Mouse (Mus musculus): ENCODE measurements around the gene Rgs3. TPM values are rescaled to one million over a fixed set of nuclear protein-coding genes. Genes with fewer than 3 reads are reported as not detected.

The Rgs3 gene
- polyA plus RNA-seq, 1 experiment from 2014 or later: 50.4 TPM

- H3K9ac ChIP-seq (replicated peaks; ENCODE audit: low read depth, low read length): no peak overlapping the region
- no peaks in the 10 kb centered on the region for H3K27me3 ChIP-seq (replicated peaks; ENCODE audit: control insufficient read depth, insufficient read depth, low read length)
- peaks cover 27% of the 10 kb centered on the region for H3K4me1 ChIP-seq (replicated peaks; ENCODE audit: control insufficient read depth, insufficient read depth, low read length)
- no peaks in the 10 kb centered on the region for H3K9me3 ChIP-seq (ENCODE audit: control insufficient read depth, low read length)
- no peaks in the 10 kb centered on the region for H3K36me3 ChIP-seq (ENCODE audit: control insufficient read depth, insufficient read depth)
- H3K27ac ChIP-seq (ENCODE audit: low read length): no peak overlapping the region
- ATAC-seq: peak; percentile 54
- no peak overlapping the region for H3K4me2 ChIP-seq (ENCODE audit: low read length)
- H3K4me3 ChIP-seq (replicated peaks; ENCODE audit: low read length): no peak overlapping the region
- WGBS: 20% methylated on average over 9 of the region's 9 CpGs
These were observed 47.7 kb downstream of the Rgs3 start for GRCm38 (mm10) chr4:62607345-62607744.

- Histone ChIP-seq H3K4me2 (ENCODE audit: low read length) (no peak overlapping the region), H3K4me3 (replicated peaks; ENCODE audit: low read length) (no peak overlapping the region), H3K9ac (replicated peaks; ENCODE audit: low read depth, low read length) (no peak overlapping the region), H3K27me3 (replicated peaks; ENCODE audit: control insufficient read depth, insufficient read depth, low read length) (no peaks in the 10 kb centered on the region), H3K4me1 (replicated peaks; ENCODE audit: control insufficient read depth, insufficient read depth, low read length) (peaks cover 32% of the 10 kb centered on the region), H3K9me3 (ENCODE audit: control insufficient read depth, low read length) (no peaks in the 10 kb centered on the region), H3K27ac (ENCODE audit: low read length) (no peak overlapping the region), H3K36me3 (ENCODE audit: control insufficient read depth, insufficient read depth) (no peaks in the 10 kb centered on the region)
- ATAC-seq: no peak
- WGBS: 44% methylated on average over 6 of the region's 6 CpGs
These were observed 48.2 kb downstream of the Rgs3 start for GRCm38 (mm10) chr4:62607805-62608204.

DNA sequence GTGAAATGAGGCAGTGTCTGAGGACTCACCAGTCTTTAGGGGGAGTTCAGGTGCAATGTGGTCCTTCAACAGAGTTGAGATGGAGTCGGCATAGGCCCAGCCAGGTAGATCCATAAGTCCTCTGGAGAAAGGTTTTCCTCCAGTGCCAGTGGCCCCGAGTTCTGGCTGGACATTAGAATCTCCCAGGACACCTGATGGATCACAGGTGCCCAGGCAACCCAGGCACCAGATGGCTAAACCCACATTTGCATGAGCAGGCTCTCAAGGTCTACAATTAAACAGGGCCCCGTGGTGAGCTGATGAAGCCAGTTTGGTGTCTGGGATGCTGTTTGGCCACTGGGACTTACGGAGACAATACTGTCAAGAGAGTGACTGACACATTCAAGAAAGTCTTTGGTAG is 49.7 kb downstream of the Rgs3 start:
- no peak for ATAC-seq
- H3K27ac ChIP-seq (ENCODE audit: low read length): no peak overlapping the region
- H3K9me3 ChIP-seq (ENCODE audit: control insufficient read depth, low read length): no peaks in the 10 kb centered on the region
- H3K4me3 ChIP-seq (replicated peaks; ENCODE audit: low read length): no peak overlapping the region
- no peak overlapping the region for H3K4me2 ChIP-seq (ENCODE audit: low read length)
- H3K27me3 ChIP-seq (replicated peaks; ENCODE audit: control insufficient read depth, insufficient read depth, low read length): no peaks in the 10 kb centered on the region
- no peaks in the 10 kb centered on the region for H3K36me3 ChIP-seq (ENCODE audit: control insufficient read depth, insufficient read depth)
- 84% methylated on average over 4 of the region's 4 CpGs for WGBS
- no peak overlapping the region for H3K9ac ChIP-seq (replicated peaks; ENCODE audit: low read depth, low read length)
- H3K4me1 ChIP-seq (replicated peaks; ENCODE audit: control insufficient read depth, insufficient read depth, low read length): peaks cover 47% of the 10 kb centered on the region

DNA sequence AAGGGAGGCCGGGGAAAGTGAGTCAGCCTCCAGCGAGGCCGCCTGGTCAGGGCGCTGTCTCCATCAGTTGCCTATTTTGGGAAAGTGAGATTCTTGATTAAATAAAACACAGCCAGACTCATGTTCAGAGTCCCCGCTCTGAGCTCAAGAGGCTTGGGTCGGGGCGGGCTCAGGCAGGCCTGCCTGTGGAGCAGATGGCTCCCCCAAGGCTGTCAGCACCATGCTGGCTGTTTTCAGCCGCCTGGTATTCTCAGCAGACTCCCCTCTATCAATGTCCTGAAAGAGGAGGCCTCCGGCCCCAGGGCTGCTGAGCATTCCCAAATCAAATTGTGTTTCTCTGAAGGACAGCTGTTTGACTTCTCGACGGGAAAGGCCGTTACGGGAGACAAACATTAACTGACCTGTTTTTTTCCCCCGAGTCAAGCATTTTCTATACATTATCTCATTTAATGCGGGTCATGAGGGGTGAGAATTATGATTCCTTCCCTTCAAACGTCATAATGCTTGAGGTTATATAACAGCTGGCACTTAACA is 50.6 kb downstream of the Rgs3 start:
- Histone ChIP-seq H3K9ac (replicated peaks; ENCODE audit: low read depth, low read length) (no peak overlapping the region), H3K4me3 (replicated peaks; ENCODE audit: low read length) (no peak overlapping the region), H3K36me3 (ENCODE audit: control insufficient read depth, insufficient read depth) (no peaks in the 10 kb centered on the region), H3K9me3 (ENCODE audit: control insufficient read depth, low read length) (no peaks in the 10 kb centered on the region), H3K27me3 (replicated peaks; ENCODE audit: control insufficient read depth, insufficient read depth, low read length) (no peaks in the 10 kb centered on the region), H3K4me2 (ENCODE audit: low read length) (no peak overlapping the region), H3K4me1 (replicated peaks; ENCODE audit: control insufficient read depth, insufficient read depth, low read length) (peaks cover 56% of the 10 kb centered on the region), H3K27ac (ENCODE audit: low read length) (no peak overlapping the region)
- ATAC-seq: no peak
- 57% methylated on average over 16 of the region's 16 CpGs for WGBS

GRCm38 (mm10) chr4:62612601-62613501 is 53.2 kb downstream of the Rgs3 start:
- peak overlapping the region; percentile 38 for H3K4me2 ChIP-seq (ENCODE audit: low read length)
- no peaks in the 10 kb centered on the region for H3K36me3 ChIP-seq (ENCODE audit: control insufficient read depth, insufficient read depth)
- H3K4me3 ChIP-seq (replicated peaks; ENCODE audit: low read length): no peak overlapping the region
- ATAC-seq: peak; percentile 93
- H3K4me1 ChIP-seq (replicated peaks; ENCODE audit: control insufficient read depth, insufficient read depth, low read length): peaks cover 41% of the 10 kb centered on the region
- WGBS: 6% methylated on average over 22 of the region's 22 CpGs
- H3K27ac ChIP-seq (ENCODE audit: low read length): peak overlapping the region; percentile 88
- no peaks in the 10 kb centered on the region for H3K9me3 ChIP-seq (ENCODE audit: control insufficient read depth, low read length)
- no peaks in the 10 kb centered on the region for H3K27me3 ChIP-seq (replicated peaks; ENCODE audit: control insufficient read depth, insufficient read depth, low read length)
- H3K9ac ChIP-seq (replicated peaks; ENCODE audit: low read depth, low read length): no peak overlapping the region; the same call in 1 of the 2 replicates

DNA sequence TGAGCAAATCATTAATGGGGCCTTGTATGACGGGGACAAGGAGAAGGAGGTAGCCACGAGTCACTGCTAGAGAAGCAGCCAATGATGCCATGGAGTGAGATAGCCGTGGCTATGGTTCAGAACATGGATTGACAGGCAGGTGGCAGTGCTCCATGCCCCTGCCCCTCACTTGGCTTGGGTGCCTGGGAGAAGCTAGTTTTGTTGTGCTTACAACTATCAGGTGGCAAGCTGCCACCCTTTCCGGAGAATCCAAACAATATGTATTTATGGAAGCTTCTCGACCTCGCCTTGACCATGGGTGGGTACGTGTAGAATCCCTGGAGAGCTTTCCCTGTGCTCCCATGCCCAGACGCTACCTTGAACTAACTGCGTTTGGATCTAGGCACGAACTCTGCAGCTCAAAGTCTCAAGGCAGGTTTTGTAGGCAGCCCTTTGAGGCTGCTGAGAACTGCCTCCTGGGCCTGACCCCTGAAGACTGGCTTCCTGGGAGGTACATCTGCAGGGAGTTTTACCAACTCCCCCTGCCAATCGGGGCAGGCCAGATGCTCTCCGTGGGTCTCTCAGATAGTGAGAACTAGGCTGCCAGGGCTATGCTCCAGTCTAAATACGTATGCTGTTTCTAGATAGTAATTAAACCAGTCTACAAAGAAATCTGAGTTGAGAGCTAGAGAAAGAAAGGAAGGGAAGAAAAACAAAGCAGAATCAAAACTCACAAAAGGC is 54.2 kb downstream of the Rgs3 start:
- Histone ChIP-seq H3K4me2 (ENCODE audit: low read length) (peak overlapping the region; percentile 38), H3K9ac (replicated peaks; ENCODE audit: low read depth, low read length) (no peak overlapping the region; the same call in 1 of the 2 replicates)

DNA sequence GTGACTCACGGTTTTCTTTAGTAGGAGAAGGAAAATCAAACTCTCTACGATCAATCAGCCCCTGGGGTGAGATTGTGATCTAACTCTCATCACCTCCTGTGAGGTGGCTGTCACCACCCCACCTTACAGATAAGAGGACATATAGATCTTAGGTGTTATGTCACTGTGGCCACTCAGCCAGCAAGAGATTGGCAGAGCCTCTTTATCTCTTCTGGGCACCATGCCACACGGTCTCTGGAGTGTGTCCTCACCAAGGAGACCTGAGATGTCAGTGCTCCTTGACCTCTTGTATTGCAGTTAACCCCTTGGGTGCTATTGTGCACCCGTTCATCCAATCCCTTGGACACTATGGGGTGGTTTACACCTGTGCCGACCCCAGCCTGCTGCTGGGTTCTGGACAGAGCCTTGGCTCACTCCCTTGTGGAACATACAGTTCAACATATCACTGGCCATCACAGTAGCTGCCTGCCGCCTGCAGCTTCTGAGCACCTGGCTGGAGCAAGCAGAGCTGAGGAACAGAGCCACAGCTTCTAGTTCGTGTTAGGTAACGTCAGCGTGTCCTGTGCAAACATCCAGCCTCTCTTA is 58.3 kb downstream of the Rgs3 start:
- H3K4me2 ChIP-seq (ENCODE audit: low read length): no peak overlapping the region
- H3K27me3 ChIP-seq (replicated peaks; ENCODE audit: control insufficient read depth, insufficient read depth, low read length): no peaks in the 10 kb centered on the region
- no peaks in the 10 kb centered on the region for H3K9me3 ChIP-seq (ENCODE audit: control insufficient read depth, low read length)
- 85% methylated on average over 9 of the region's 9 CpGs for WGBS
- H3K9ac ChIP-seq (replicated peaks; ENCODE audit: low read depth, low read length): no peak overlapping the region
- H3K4me3 ChIP-seq (replicated peaks; ENCODE audit: low read length): no peak overlapping the region
- H3K36me3 ChIP-seq (ENCODE audit: control insufficient read depth, insufficient read depth): no peaks in the 10 kb centered on the region
- no peak for ATAC-seq
- peaks cover 43% of the 10 kb centered on the region for H3K4me1 ChIP-seq (replicated peaks; ENCODE audit: control insufficient read depth, insufficient read depth, low read length)
- H3K27ac ChIP-seq (ENCODE audit: low read length): no peak overlapping the region

More for the DNA sequence above, 54.2 kb downstream of the Rgs3 start:
- Histone ChIP-seq H3K36me3 (ENCODE audit: control insufficient read depth, insufficient read depth) (no peaks in the 10 kb centered on the region), H3K4me3 (replicated peaks; ENCODE audit: low read length) (no peak overlapping the region), H3K9me3 (ENCODE audit: control insufficient read depth, low read length) (no peaks in the 10 kb centered on the region), H3K27ac (ENCODE audit: low read length) (peak overlapping the region; percentile 88), H3K27me3 (replicated peaks; ENCODE audit: control insufficient read depth, insufficient read depth, low read length) (no peaks in the 10 kb centered on the region), H3K4me1 (replicated peaks; ENCODE audit: control insufficient read depth, insufficient read depth, low read length) (peaks cover 43% of the 10 kb centered on the region)
- ATAC-seq: no peak; the same call in 1 of the 2 replicates
- WGBS: 21% methylated on average over 13 of the region's 13 CpGs

- H3K4me3 ChIP-seq (replicated peaks; ENCODE audit: low read length): peak overlapping the region; percentile 12; the same call in 1 of the 2 replicates
- H3K9ac ChIP-seq (replicated peaks; ENCODE audit: low read depth, low read length): peak overlapping the region; percentile 42; the same call in 1 of the 2 replicates
- no peaks in the 10 kb centered on the region for H3K27me3 ChIP-seq (replicated peaks; ENCODE audit: control insufficient read depth, insufficient read depth, low read length)
- ATAC-seq: peak; percentile 69
- peak overlapping the region; percentile 26 for H3K27ac ChIP-seq (ENCODE audit: low read length)
- peaks cover 31% of the 10 kb centered on the region for H3K4me1 ChIP-seq (replicated peaks; ENCODE audit: control insufficient read depth, insufficient read depth, low read length)
- H3K9me3 ChIP-seq (ENCODE audit: control insufficient read depth, low read length): no peaks in the 10 kb centered on the region
- WGBS: 14% methylated on average over 16 of the region's 16 CpGs
- H3K36me3 ChIP-seq (ENCODE audit: control insufficient read depth, insufficient read depth): no peaks in the 10 kb centered on the region
- peak overlapping the region; percentile 24 for H3K4me2 ChIP-seq (ENCODE audit: low read length)
These were observed 59.8 kb downstream of the Rgs3 start for GRCm38 (mm10) chr4:62619232-62619964.

Data from forebrain, embryonic 16.5 days (tissue).